Mouse (Mus musculus): Measurements from ENCODE around the gene Hccs. TPM values are rescaled to one million over a fixed set of nuclear protein-coding genes. Genes with fewer than 3 reads are reported as not detected.

The Hccs gene
- total RNA-seq, 4 experiments from 2014 or later = 55.1 to 68.5 (median 62.2) TPM

Other genes starting within 250 kb of the Hccs start
- gene Amelx, start 133.2 kb downstream of the Hccs start, total RNA-seq (2022) = not detected

All from heart, adult 8-10 months (tissue).